Mouse (Mus musculus) small intestine, adult 2 months (tissue): ENCODE data around the gene Lhcgr. TPM values are rescaled to one million over a fixed set of nuclear protein-coding genes. Genes with fewer than 3 reads are reported as not detected.

Source experiments
- H3K27ac ChIP-seq: fragments of 200-500 bp; 2 replicates; pipeline ENCODE4 v1.5.1; 2012; ENCODE audit warnings: low read depth, low read length, control low read depth, inconsistent platforms; ENCODE audit not compliant: insufficient read depth
- H3K27me3 ChIP-seq: fragments of 200-500 bp; 2 replicates; pipeline ENCODE4 v1.6.1; 2012; ENCODE audit warnings: mild to moderate bottlenecking, moderate library complexity, low read length, inconsistent platforms; ENCODE audit not compliant: control insufficient read depth, insufficient read depth
- H3K36me3 ChIP-seq: fragments of 200-500 bp; 2 replicates; pipeline ENCODE4 v1.6.1; 2012; ENCODE audit warnings: mild to moderate bottlenecking, low read length, control low read depth, inconsistent platforms; ENCODE audit not compliant: control insufficient read depth, insufficient read depth
- H3K4me1 ChIP-seq: fragments of 200-500 bp; 2 replicates; pipeline ENCODE4 v1.6.1; 2012; ENCODE audit warnings: low read length, inconsistent platforms, mixed read lengths; ENCODE audit not compliant: control insufficient read depth, insufficient read depth, insufficient read length
- H3K4me3 ChIP-seq: fragments of 200-500 bp; 2 replicates; pipeline ENCODE4 v1.5.1; 2012; ENCODE audit warnings: low read depth, mild to moderate bottlenecking, control low read depth, inconsistent platforms, low read length, moderate library complexity
- CTCF ChIP-seq: fragments of 200-500 bp; IDR thresholded peaks from 2 replicates; pipeline ENCODE4 v1.5.1; 2012; ENCODE audit warnings: low read depth, mild to moderate bottlenecking, control low read depth, inconsistent platforms, low read length, moderate library complexity, mixed read lengths; ENCODE audit not compliant: insufficient replicate concordance, insufficient read length; ENCODE audit errors: extremely low read depth
- POLR2A ChIP-seq: fragments of 200-500 bp; IDR thresholded peaks from 2 replicates; pipeline ENCODE4 v1.6.1; 2012; ENCODE audit warnings: low read depth, mild to moderate bottlenecking, control low read depth, inconsistent platforms, low read length, moderate library complexity
- WGBS: fragments of 180-500 bp; shearing (Covaris S2); methylation state at CpG from one replicate; pipeline ENCODE4 v1.1.7; 2018; 5-methylcytosine and 5-hydroxymethylcytosine counted together
- polyA plus RNA-seq: library from polyadenylated mRNA; depleted of rRNA; stranded (reverse); fragments of >200 nt; gene quantifications from 2 replicates; pipeline ENCODE4 v1.2.3, GENCODE M21; 2012

The Lhcgr gene
- polyA plus RNA-seq, 1 experiment = not detected

- H3K36me3 ChIP-seq = no peaks in the 10 kb centered on the region
These were observed 28.2 kb downstream of the Lhcgr start for GRCm38 (mm10) chr17:88763396-88764135.

GRCm38 (mm10) chr17:88758003-88758437 is 33.8 kb downstream of the Lhcgr start:
- Histone ChIP-seq H3K27me3 (no peaks in the 10 kb centered on the region), H3K4me1 (no peaks in the 10 kb centered on the region; the same call in 1 of the 2 replicates), H3K36me3 (no peaks in the 10 kb centered on the region), H3K4me3 (no peak overlapping the region), H3K27ac (no peak overlapping the region)
- 38% methylated on average over 9 of the region's 9 CpGs for WGBS
- TF ChIP-seq POLR2A (no peak), CTCF (no peak)

More at GRCm38 (mm10) chr17:88763396-88764135, 28.2 kb downstream of the Lhcgr start:
- WGBS = 68% methylated on average over 5 of the region's 5 CpGs
- no peaks in the 10 kb centered on the region for H3K4me1 ChIP-seq
- H3K27ac ChIP-seq = no peak overlapping the region
- H3K4me3 ChIP-seq = no peak overlapping the region
- H3K27me3 ChIP-seq = no peaks in the 10 kb centered on the region
- TF ChIP-seq POLR2A = no peak
- no peak for TF ChIP-seq CTCF

GRCm38 (mm10) chr17:88755776-88756175 is 36.0 kb downstream of the Lhcgr start:
- no peak for TF ChIP-seq POLR2A
- no peak for TF ChIP-seq CTCF
- H3K36me3 ChIP-seq = no peaks in the 10 kb centered on the region
- no peak overlapping the region for H3K27ac ChIP-seq
- no peak overlapping the region for H3K4me3 ChIP-seq
- no peaks in the 10 kb centered on the region; the same call in 1 of the 2 replicates for H3K4me1 ChIP-seq
- 48% methylated on average over 6 of the region's 6 CpGs for WGBS
- no peaks in the 10 kb centered on the region for H3K27me3 ChIP-seq

GRCm38 (mm10) chr17:88753472-88753857 is 38.3 kb downstream of the Lhcgr start:
- TF ChIP-seq CTCF = no peak
- no peak for TF ChIP-seq POLR2A
- Histone ChIP-seq H3K27ac (no peak overlapping the region), H3K4me1 (no peaks in the 10 kb centered on the region; the same call in 1 of the 2 replicates), H3K4me3 (no peak overlapping the region), H3K36me3 (no peaks in the 10 kb centered on the region), H3K27me3 (no peaks in the 10 kb centered on the region)
- WGBS = 45% methylated on average over 12 of the region's 12 CpGs

GRCm38 (mm10) chr17:88752827-88753471 is 38.8 kb downstream of the Lhcgr start:
- H3K4me1 ChIP-seq = no peaks in the 10 kb centered on the region
- TF ChIP-seq POLR2A = no peak
- peak; percentile 43; the same call in 1 of the 2 replicates for TF ChIP-seq CTCF
- no peak overlapping the region for H3K4me3 ChIP-seq

GRCm38 (mm10) chr17:88749646-88750045 is 42.1 kb downstream of the Lhcgr start:
- TF ChIP-seq POLR2A = no peak
- no peak for TF ChIP-seq CTCF
- WGBS = 52% methylated on average over 8 of the region's 8 CpGs
- Histone ChIP-seq H3K27me3 (no peaks in the 10 kb centered on the region), H3K4me3 (no peak overlapping the region), H3K27ac (no peak overlapping the region), H3K36me3 (no peaks in the 10 kb centered on the region), H3K4me1 (no peaks in the 10 kb centered on the region)

More at GRCm38 (mm10) chr17:88752827-88753471, 38.8 kb downstream of the Lhcgr start:
- Histone ChIP-seq H3K27ac (no peak overlapping the region), H3K36me3 (no peaks in the 10 kb centered on the region), H3K27me3 (no peaks in the 10 kb centered on the region)
- 7% methylated on average over 17 of the region's 17 CpGs for WGBS

GRCm38 (mm10) chr17:88706231-88706649 is 85.5 kb downstream of the Lhcgr start:
- Histone ChIP-seq H3K27ac (no peak overlapping the region), H3K4me1 (peaks cover 2% of the 10 kb centered on the region; the same call in 1 of the 2 replicates), H3K27me3 (no peaks in the 10 kb centered on the region), H3K4me3 (no peak overlapping the region), H3K36me3 (no peaks in the 10 kb centered on the region)
- no peak for TF ChIP-seq CTCF
- WGBS = 48% methylated on average over 8 of the region's 8 CpGs
